29 mouse cellular contexts compared by ENCODE assay signal in the genomic region with DNA sequence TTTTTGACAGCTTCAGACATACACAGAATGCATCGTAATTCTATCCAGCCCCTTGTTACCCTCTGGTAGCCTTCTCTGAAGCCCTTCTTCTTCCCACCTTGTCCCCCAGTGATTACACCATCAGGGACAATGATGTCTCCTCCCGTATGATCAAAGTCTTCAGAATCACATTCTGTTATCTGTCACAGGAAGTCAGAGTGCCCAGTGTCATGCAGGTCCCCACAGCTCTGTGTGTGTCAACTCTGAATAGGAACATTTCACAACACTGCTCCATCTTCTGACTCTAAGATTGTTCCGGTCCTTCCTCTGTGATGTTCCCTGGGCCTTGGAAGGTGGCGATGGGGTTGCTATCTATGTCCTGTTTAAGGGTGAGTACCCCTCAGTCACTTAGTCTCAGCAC.
DNase-seq lines count a peak whose midpoint lies in the region; ATAC-seq and TF ChIP-seq lines count a peak whose summit lies in the region.
"Had no signal": no experiment of that assay in that cellular context is flagged by ENCODE, and none has a peak within 500 bp of the region (broad histone marks: within the 10 kb centered on the region; RNA-seq: fewer than 3 reads in every experiment).

No protein-coding gene starts in this region.

- no peak for TF ChIP-seq POLR2A in liver, adult 2 months (IDR thresholded peaks at IDR 0.05; ENCODE audit: extremely low read depth, insufficient read depth, low read length)

- 41% methylated on average over 4 of the region's 4 CpGs for WGBS in liver, adult 2 months
- WGBS in midbrain, embryonic 13.5 days, result 89% methylated on average over 4 of the region's 4 CpGs

- no peak overlapping the region for H3K9ac ChIP-seq in liver, adult 2 months (ENCODE audit: low read depth, low read length)
- H3K9ac ChIP-seq in midbrain, embryonic 13.5 days (replicated peaks), result no peak overlapping the region
- H3K9ac ChIP-seq: embryonic facial prominence, embryonic 13.5 days; forebrain, embryonic 12.5 days; forebrain, embryonic 15.5 days; heart, embryonic 13.5 days; hindbrain, embryonic 14.5 days had no signal

- ATAC-seq in megakaryocyte, adult 5-6 weeks (ENCODE audit: poor library complexity, severe bottlenecking), result peak; percentile 72
- no peak for ATAC-seq in midbrain, embryonic 13.5 days
- ATAC-seq: CD4-positive, CD25-positive, alpha-beta regulatory T cell, adult 4 months; forebrain, embryonic 15.5 days; hindbrain, postnatal 0 days had no signal

- H3K9me3 ChIP-seq in midbrain, embryonic 13.5 days, result no peaks in the 10 kb centered on the region
- H3K9me3 ChIP-seq: embryonic facial prominence, embryonic 10.5 days; embryonic facial prominence, embryonic 13.5 days; forebrain, embryonic 12.5 days; forebrain, embryonic 15.5 days; heart, embryonic 10.5 days; heart, embryonic 13.5 days had no signal

- H3K36me3 ChIP-seq in liver, adult 2 months (ENCODE audit: control insufficient read depth, insufficient read depth, low read length), result no peaks in the 10 kb centered on the region
- no peaks in the 10 kb centered on the region for H3K36me3 ChIP-seq in midbrain, embryonic 13.5 days
- H3K36me3 ChIP-seq: forebrain, embryonic 15.5 days; heart, embryonic 10.5 days; heart, embryonic 13.5 days had no signal

- peak overlapping the region; percentile 48 for H3K27ac ChIP-seq in liver, adult 2 months (replicated peaks; ENCODE audit: insufficient read depth, low read depth, low read length)
- H3K27ac ChIP-seq in midbrain, embryonic 13.5 days, result no peak overlapping the region
- H3K27ac ChIP-seq: embryonic facial prominence, embryonic 10.5 days; embryonic facial prominence, embryonic 13.5 days; forebrain, embryonic 12.5 days; forebrain, embryonic 15.5 days; heart, adult 2 months; heart, embryonic 10.5 days; heart, embryonic 13.5 days; hindbrain, embryonic 14.5 days; hindbrain, postnatal 0 days had no signal

- H3K4me2 ChIP-seq in midbrain, embryonic 13.5 days (replicated peaks), result no peak overlapping the region
- H3K4me2 ChIP-seq: embryonic facial prominence, embryonic 13.5 days; forebrain, embryonic 12.5 days; forebrain, embryonic 15.5 days; heart, embryonic 13.5 days; hindbrain, embryonic 14.5 days had no signal

- H3K4me1 ChIP-seq in liver, adult 2 months (ENCODE audit: control insufficient read depth, insufficient read depth, low read length), result peaks cover 32% of the 10 kb centered on the region
- H3K4me1 ChIP-seq in midbrain, embryonic 13.5 days (replicated peaks), result peaks cover 36% of the 10 kb centered on the region

- H3K27me3 ChIP-seq in liver, adult 2 months (ENCODE audit: control insufficient read depth, insufficient read depth, low read length), result no peaks in the 10 kb centered on the region
- no peaks in the 10 kb centered on the region for H3K27me3 ChIP-seq in midbrain, embryonic 13.5 days
- H3K27me3 ChIP-seq: embryonic facial prominence, embryonic 13.5 days; forebrain, embryonic 12.5 days; forebrain, embryonic 15.5 days; heart, embryonic 13.5 days had no signal

- no peak for TF ChIP-seq CTCF in liver, adult 2 months (IDR thresholded peaks at IDR 0.05; ENCODE audit: low read depth, low read length)

- H3K4me3 ChIP-seq in liver, adult 2 months (ENCODE audit: insufficient read depth, low read depth, low read length), result no peak overlapping the region
- H3K4me3 ChIP-seq in midbrain, embryonic 13.5 days (replicated peaks), result no peak overlapping the region
- H3K4me3 ChIP-seq: embryonic facial prominence, embryonic 10.5 days; embryonic facial prominence, embryonic 13.5 days; erythroblast, embryonic 14.5 days; forebrain, embryonic 12.5 days; forebrain, embryonic 15.5 days; heart, adult 2 months; heart, embryonic 10.5 days; heart, embryonic 13.5 days had no signal

- H3K79me2 ChIP-seq in liver, adult 2 months (ENCODE audit: control insufficient read depth, insufficient read depth, low read length), result peaks cover 31% of the 10 kb centered on the region

- peak; percentile 82 for DNase-seq in liver, adult 2 months (ENCODE audit: extremely low read depth, low read depth, low spot score)
- DNase-seq in liver, result no peak
- peak; percentile 5 for DNase-seq in CD4-positive helper T cell, adult 2 months (ENCODE audit: low read depth, low spot score)
- peak; percentile 9 for DNase-seq in induced T-regulatory cell, adult 2 months (ENCODE audit: low read depth)
- DNase-seq in cerebellum, postnatal 14 days, result no peak
- DNase-seq: adrenal gland, adult 8-10 months; adrenal gland, postnatal 36 days; B cell, adult 2 months; cerebellum, adult 2 months; cerebellum, adult 9-11 months; cerebellum, postnatal 36 days; embryo, embryonic 11 days; gastrocnemius, postnatal 10 days; gastrocnemius, postnatal 36 days; heart, adult 2 months; heart, postnatal 14 days; heart, postnatal 4 days had no signal

Comparison
In these comparisons a context has a peak if more than half of its experiments do, and no peak if none do; other contexts are left out.
1. DNase-seq: peak in liver, adult 2 months (single experiment), CD4-positive helper T cell, adult 2 months (single experiment) and induced T-regulatory cell, adult 2 months (single experiment); none in liver (single experiment) and cerebellum, postnatal 14 days (0 of 2).